Mouse (Mus musculus): ENCODE data around the gene Nsun7. TPM values are rescaled to one million over a fixed set of nuclear protein-coding genes. Genes with fewer than 3 reads are reported as not detected.
A peak's percentile ranks its signal among the peaks of the same experiment; 100 is the strongest.

Nsun7 gene
- polyA plus RNA-seq, 1 experiment from 2014 or later, result 0.14 TPM

DNA sequence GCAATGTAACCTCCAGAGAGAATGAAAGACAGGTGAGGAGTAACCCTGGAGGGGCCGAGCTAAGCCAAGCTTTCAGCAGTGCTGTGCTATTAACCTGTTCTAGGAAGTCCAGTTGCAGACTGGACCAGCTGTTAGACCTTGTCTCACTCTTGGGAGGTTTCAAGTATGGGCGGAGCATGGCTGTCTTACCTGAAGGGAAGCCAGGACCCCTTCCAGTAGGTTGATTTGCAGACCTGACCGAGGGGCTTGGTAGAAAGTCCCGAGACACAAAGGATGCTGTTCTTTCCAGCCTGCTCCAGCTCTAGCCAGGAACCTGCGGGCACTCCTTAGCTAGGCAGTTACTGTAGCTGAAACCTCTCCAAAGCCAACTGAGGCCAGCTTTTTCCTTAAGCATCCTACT, 36.4 kb downstream of the Nsun7 start:
- Histone ChIP-seq H3K36me3 (no peaks in the 10 kb centered on the region; the same call in 1 of the 2 replicates), H3K27ac (no peak overlapping the region), H3K9me3 (no peaks in the 10 kb centered on the region), H3K4me3 (no peak overlapping the region), H3K4me1 (0 out of 2 replicates have a peak, but pooled peaks cover 3% of the 10 kb centered on the region), H3K27me3 (ENCODE audit: insufficient read depth, poor library complexity, severe bottlenecking) (no peaks in the 10 kb centered on the region)
- WGBS, result 87% methylated on average over 5 of the region's 5 CpGs
- peak; percentile 63 for DNase-seq (ENCODE audit: low spot score)

DNA sequence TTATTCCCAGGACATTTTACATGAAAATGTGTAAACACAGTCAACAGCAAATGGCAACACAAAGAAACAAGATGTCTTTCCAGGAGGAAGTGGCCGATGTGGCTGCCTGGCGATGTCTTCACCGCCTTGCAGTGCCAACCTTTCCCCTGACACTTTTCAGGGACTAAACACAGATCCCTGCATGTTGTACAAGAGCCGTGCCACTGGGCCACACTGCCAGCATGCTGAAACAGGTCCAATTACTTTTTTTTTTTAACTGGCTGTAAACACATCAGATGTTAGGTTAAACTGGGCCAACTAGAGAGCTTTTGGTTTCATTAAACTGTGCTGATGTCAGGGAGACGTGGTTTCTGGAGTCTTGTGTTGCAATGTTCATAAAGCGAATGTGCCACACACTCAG, 39.2 kb downstream of the Nsun7 start:
- Histone ChIP-seq H3K9me3 (no peaks in the 10 kb centered on the region), H3K4me3 (no peak overlapping the region), H3K4me1 (0 out of 2 replicates have a peak, but pooled peaks cover 3% of the 10 kb centered on the region), H3K27me3 (ENCODE audit: insufficient read depth, poor library complexity, severe bottlenecking) (no peaks in the 10 kb centered on the region), H3K36me3 (peaks cover 8% of the 10 kb centered on the region), H3K27ac (no peak overlapping the region)
- DNase-seq (ENCODE audit: low spot score), result peak; percentile 36
- WGBS, result 90% methylated on average over 6 of the region's 6 CpGs

DNA sequence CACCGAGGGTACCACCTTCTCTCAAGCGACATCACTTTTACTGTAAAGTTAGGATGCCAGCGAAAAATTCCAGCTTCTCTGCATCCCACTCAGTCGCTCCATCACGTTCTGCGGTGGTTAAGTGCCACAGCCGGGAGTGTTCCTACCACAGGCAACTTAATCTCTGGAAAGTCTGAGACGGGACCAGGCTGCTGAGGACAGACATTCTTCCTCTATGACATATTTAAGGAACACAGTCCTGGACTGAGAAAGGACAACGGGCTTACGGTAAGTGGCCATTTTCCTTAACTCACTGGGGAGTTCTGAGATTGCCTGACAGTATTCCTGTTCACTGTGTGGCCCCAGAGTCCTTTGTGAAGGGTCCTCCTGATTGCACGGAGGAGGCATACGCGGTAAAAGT, 40.9 kb downstream of the Nsun7 start:
- 70% methylated on average over 13 of the region's 13 CpGs for WGBS
- H3K27me3 ChIP-seq (ENCODE audit: insufficient read depth, poor library complexity, severe bottlenecking), result no peaks in the 10 kb centered on the region
- peaks cover 8% of the 10 kb centered on the region for H3K36me3 ChIP-seq
- no peaks in the 10 kb centered on the region for H3K4me1 ChIP-seq
- H3K27ac ChIP-seq, result no peak overlapping the region
- peak; percentile 75 for DNase-seq (ENCODE audit: low spot score)
- no peak overlapping the region for H3K4me3 ChIP-seq
- no peaks in the 10 kb centered on the region for H3K9me3 ChIP-seq

DNA sequence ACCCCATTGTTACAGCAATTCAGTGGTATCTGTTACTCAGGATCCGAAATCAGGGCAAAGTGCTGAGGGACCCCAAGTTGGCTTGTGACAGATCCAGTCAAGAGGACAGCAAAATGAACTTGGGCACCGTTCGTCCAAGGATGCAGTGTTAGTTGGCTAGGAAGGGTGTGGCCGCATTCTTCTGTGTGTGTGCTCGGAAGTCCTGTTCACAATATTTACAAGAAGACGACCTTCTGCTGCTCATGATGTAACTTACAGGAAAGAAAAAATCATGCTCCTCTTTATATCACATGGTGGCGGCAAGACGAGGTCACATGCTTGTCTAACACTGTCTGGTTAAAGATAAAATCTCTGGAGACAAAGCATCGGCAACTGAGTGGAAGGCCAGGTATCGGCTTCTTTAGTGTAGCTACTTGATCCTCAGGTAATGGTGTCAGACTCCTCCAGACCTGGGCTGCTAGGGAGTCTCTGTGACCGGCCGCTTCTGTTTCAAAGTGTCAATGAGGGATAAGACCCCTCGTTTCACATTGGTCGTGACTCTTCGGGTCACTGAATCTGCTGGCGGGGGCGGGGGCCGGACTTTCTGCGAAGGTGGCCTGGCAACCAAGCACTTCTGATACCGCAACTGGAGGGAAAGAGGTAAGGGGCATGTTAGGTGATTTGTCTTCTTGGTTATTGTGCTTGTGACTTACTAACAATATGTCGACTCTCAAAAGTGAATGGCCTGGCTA, 42.6 kb downstream of the Nsun7 start:
- WGBS, result 87% methylated on average over 21 of the region's 21 CpGs
- Histone ChIP-seq H3K9me3 (no peaks in the 10 kb centered on the region), H3K27me3 (ENCODE audit: insufficient read depth, poor library complexity, severe bottlenecking) (no peaks in the 10 kb centered on the region), H3K36me3 (peaks cover 8% of the 10 kb centered on the region), H3K4me3 (no peak overlapping the region), H3K27ac (no peak overlapping the region), H3K4me1 (no peaks in the 10 kb centered on the region)
- peak; percentile 67 for DNase-seq (ENCODE audit: low spot score)

DNA sequence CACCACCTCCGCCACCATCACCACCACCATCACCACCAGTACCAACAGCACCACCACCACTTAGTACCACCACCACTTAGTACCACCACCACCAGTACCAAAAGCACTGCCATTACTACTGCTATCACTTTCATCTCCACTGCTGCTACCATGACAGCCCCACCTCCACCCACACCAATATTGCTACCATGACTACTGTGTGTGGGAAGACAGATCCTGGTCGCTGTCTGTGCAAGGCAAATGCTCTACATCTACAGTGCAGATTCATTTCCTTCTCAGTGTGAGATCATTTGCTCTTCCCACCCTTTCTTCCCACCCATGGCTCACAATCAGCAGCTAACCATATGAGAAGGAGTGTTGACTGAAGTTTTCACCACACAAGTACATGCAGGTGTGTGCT, 43.2 kb downstream of the Nsun7 start:
- no peaks in the 10 kb centered on the region for H3K9me3 ChIP-seq
- no peak overlapping the region for H3K4me3 ChIP-seq
- 0 out of 2 replicates have a peak, but pooled peaks cover 3% of the 10 kb centered on the region for H3K4me1 ChIP-seq
- H3K36me3 ChIP-seq, result peaks cover 14% of the 10 kb centered on the region
- H3K27me3 ChIP-seq (ENCODE audit: insufficient read depth, poor library complexity, severe bottlenecking), result no peaks in the 10 kb centered on the region
- 94% methylated on average over 2 of the region's 2 CpGs for WGBS
- H3K27ac ChIP-seq, result no peak overlapping the region
- DNase-seq (ENCODE audit: low spot score), result peak; percentile 63

DNA sequence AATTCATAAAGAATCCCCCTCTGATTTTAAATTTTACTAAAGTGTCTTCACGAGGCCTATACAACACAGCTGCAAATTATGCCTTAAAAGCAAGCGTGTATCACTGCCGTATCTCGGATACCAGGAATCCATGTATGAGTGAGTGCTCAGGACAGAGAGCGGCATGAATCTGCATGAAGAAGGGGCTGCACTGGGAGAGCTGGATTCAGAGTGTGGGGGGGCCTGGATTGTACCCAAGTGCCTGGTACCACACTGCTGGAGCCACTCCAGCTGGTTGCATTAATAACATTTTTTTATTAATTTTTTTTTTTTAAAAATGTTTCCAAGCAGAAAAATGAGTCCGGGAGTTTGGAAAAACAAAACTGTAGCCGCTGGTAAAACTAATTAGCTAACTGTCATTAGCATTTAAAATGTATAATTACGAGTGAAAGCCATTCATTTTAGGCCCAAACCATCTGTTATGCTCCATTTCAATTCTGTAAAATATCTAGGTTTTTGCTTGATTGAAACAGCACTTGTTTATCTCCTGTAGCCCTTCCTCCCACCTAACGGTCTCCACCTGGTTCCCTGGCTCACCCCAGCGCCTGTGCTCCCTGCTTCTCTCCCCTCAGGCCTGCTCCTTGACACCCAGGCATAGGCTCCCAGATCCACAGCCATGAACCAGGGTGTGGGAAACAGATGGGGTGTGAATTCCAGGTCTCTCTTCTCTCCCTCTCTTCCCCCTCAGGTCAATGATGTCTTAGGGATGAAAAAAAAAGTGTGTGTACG, 44.8 kb downstream of the Nsun7 start:
- H3K36me3 ChIP-seq, result peaks cover 25% of the 10 kb centered on the region
- DNase-seq (ENCODE audit: low spot score), result no peak
- H3K4me3 ChIP-seq, result no peak overlapping the region
- no peak overlapping the region for H3K27ac ChIP-seq
- H3K9me3 ChIP-seq, result no peaks in the 10 kb centered on the region
- 0 out of 2 replicates have a peak, but pooled peaks cover 5% of the 10 kb centered on the region for H3K4me1 ChIP-seq
- WGBS, result 86% methylated on average over 11 of the region's 11 CpGs
- no peaks in the 10 kb centered on the region for H3K27me3 ChIP-seq (ENCODE audit: insufficient read depth, poor library complexity, severe bottlenecking)

DNA sequence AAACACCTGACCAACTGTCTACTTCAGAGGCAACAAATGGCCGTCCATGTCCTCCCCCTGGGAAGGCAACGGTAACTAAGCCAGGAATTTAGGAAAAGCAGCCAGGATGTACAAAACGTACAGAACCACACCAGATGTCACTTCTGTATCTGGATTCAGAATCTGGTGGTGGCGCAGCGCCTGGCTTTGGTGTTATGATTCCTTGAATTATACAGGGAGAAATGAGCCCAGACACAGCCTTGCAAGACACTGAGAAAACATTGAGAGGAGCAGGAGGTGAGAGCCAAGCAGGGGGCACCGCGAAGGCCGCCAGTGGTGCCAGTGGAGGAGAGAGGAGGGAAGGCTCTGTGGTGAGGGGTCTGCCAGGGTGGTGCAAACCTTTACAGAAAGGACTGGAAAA, 45.8 kb downstream of the Nsun7 start:
- Histone ChIP-seq H3K27me3 (ENCODE audit: insufficient read depth, poor library complexity, severe bottlenecking) (no peaks in the 10 kb centered on the region), H3K4me1 (0 out of 2 replicates have a peak, but pooled peaks cover 5% of the 10 kb centered on the region), H3K36me3 (peaks cover 25% of the 10 kb centered on the region), H3K9me3 (no peaks in the 10 kb centered on the region), H3K4me3 (no peak overlapping the region), H3K27ac (no peak overlapping the region)
- peak; percentile 58 for DNase-seq (ENCODE audit: low spot score)
- 84% methylated on average over 8 of the region's 8 CpGs for WGBS

DNA sequence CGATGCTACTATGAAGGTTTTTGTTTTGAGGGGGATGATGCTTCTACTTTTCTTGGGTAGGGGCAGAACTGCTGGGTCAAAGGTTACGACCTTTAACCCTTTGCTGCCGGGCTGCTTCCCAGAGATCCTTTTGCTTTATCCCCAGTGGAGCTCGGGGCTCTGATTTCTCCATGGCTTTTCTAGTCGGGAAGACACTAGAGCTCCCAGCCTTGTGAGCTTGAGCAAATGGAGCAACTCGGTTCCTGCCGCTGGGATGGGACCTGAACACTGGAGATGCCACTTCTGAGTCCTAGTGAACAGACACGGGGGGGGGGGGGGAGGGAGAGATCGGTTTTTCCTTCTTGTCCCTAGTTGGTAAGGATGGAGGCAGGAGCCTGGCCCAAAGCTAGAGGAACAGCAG, 50.6 kb downstream of the Nsun7 start:
- WGBS, result 81% methylated on average over 9 of the region's 9 CpGs
- H3K9me3 ChIP-seq, result no peaks in the 10 kb centered on the region
- peak; percentile 63 for DNase-seq (ENCODE audit: low spot score)
- H3K27me3 ChIP-seq (ENCODE audit: insufficient read depth, poor library complexity, severe bottlenecking), result no peaks in the 10 kb centered on the region
- peaks cover 23% of the 10 kb centered on the region for H3K36me3 ChIP-seq
- H3K27ac ChIP-seq, result no peak overlapping the region
- 0 out of 2 replicates have a peak, but pooled peaks cover 9% of the 10 kb centered on the region for H3K4me1 ChIP-seq
- H3K4me3 ChIP-seq, result no peak overlapping the region

DNA sequence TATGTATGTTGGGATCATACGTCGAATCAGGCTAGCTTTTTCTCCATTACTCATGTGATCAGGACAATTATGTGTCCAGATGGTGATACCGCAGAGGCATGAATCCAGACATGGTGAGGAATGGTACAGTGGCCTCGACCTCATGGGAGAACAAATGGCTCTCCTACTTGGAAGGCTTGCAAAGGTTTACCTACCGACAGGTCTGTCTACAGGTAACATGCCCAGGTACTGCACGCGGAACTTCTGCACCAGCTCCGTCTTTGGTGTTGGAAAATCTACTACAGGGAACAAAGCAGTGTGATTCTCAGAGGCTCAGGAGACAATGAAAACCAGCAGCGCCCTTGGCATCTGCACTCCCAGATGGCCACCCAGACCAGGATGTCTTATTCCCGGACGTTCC, 51.1 kb downstream of the Nsun7 start:
- Histone ChIP-seq H3K4me3 (no peak overlapping the region), H3K9me3 (no peaks in the 10 kb centered on the region), H3K27me3 (ENCODE audit: insufficient read depth, poor library complexity, severe bottlenecking) (no peaks in the 10 kb centered on the region), H3K4me1 (0 out of 2 replicates have a peak, but pooled peaks cover 9% of the 10 kb centered on the region), H3K27ac (no peak overlapping the region), H3K36me3 (peaks cover 23% of the 10 kb centered on the region)
- 91% methylated on average over 11 of the region's 11 CpGs for WGBS
- peak; percentile 51 for DNase-seq (ENCODE audit: low spot score)

DNA sequence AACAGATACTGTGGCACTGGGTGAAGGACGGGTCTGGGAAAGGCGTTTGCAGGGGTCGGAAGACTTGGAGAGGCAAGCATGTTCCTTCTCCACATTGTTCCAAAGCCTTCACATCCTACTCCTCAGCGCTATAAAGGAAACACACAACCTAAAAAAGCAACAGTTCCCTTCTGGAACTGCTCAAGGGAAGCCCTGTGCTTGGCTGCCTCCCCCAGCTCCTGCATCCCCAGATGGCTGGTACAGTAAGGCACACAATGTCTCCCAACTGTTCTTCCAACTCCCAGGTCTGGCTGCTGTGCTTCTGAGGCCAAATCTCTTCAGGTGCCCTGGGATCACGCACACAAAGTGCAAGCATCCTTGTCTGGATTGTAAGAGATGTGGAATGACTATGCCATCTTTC, 56.1 kb downstream of the Nsun7 start:
- no peaks in the 10 kb centered on the region for H3K9me3 ChIP-seq
- no peak for DNase-seq (ENCODE audit: low spot score)
- no peak overlapping the region for H3K27ac ChIP-seq
- 86% methylated on average over 5 of the region's 5 CpGs for WGBS
- H3K4me1 ChIP-seq, result peaks cover 26% of the 10 kb centered on the region
- H3K27me3 ChIP-seq (ENCODE audit: insufficient read depth, poor library complexity, severe bottlenecking), result no peaks in the 10 kb centered on the region
- peaks cover 5% of the 10 kb centered on the region; the same call in 1 of the 2 replicates for H3K36me3 ChIP-seq
- no peak overlapping the region for H3K4me3 ChIP-seq

DNA sequence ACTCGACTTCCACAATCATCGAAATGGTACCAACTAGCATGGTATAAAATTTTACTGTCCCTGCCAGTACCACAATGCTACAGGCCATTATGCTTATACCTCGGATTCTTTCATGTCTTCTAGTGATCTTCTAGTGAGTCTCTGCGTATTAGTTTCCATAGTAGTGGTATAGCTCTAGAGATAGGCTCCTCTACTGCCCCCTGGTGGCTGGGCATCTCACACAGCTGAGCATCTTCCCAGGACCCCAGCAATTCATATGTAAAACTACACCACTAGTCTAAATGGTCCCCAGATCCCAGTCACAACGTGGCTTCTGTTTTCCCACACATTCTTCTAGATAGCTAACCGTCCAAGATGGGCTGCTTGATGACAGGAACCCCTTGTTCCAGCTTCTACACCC, 59.6 kb downstream of the Nsun7 start:
- no peak overlapping the region for H3K4me3 ChIP-seq
- no peaks in the 10 kb centered on the region for H3K9me3 ChIP-seq
- H3K36me3 ChIP-seq, result no peaks in the 10 kb centered on the region
- H3K4me1 ChIP-seq, result peaks cover 47% of the 10 kb centered on the region
- peak overlapping the region; percentile 33; the same call in 1 of the 2 replicates for H3K27ac ChIP-seq
- WGBS, result 68% methylated on average over 6 of the region's 6 CpGs
- no peak for DNase-seq (ENCODE audit: low spot score)
- H3K27me3 ChIP-seq (ENCODE audit: insufficient read depth, poor library complexity, severe bottlenecking), result no peaks in the 10 kb centered on the region

DNA sequence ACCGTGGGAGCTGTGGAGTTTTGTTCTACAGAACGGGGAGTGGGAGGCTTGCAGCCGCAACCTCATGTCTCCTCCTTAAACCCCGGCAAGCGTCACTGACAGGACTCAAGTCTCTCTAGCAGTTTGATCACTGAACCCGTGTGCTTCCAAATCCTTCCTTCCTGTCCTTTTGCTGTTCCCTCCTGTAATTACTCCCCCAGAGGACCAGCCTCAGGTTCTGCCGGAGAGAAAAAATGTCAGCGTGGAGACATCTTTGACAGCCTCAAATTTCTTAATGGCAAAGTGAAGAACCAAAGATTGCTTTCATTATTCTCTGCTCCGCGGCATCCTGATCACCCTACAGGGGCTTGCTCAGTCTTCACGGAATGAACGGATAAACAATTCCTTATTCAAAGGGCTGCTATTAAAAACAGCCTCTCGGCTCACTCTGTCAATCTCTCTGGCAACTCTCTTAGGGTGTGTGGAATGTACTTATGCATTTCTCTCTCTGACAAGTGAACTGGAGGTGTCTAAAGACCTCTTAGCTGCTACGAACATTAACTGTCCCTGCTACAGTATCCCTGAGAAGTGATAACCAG, 60.2 kb downstream of the Nsun7 start:
- no peaks in the 10 kb centered on the region for H3K36me3 ChIP-seq
- no peaks in the 10 kb centered on the region for H3K9me3 ChIP-seq
- H3K4me3 ChIP-seq, result no peak overlapping the region
- DNase-seq (ENCODE audit: low spot score), result no peak
- H3K27ac ChIP-seq, result peak overlapping the region; percentile 33; the same call in 1 of the 2 replicates
- WGBS, result 50% methylated on average over 14 of the region's 14 CpGs
- peaks cover 52% of the 10 kb centered on the region for H3K4me1 ChIP-seq
- no peaks in the 10 kb centered on the region for H3K27me3 ChIP-seq (ENCODE audit: insufficient read depth, poor library complexity, severe bottlenecking)

DNA sequence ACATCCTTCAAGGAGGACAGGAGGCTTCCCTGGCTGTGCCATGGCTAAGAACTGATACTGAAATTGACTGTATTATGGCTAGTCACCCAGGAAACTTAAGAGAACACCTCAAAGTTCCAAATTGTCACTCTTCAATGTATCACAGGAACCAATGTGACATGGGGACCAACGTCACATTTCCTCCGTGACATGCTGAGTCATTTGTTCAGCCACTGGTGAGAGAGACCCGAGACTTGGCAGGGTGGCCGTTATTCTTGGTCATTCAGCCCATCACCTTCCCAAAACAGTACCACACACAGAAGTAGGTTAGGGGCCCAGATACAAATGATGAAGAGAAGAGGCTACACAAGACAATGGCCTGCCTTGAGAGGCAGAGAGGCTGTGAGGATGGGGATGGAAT, 63.4 kb downstream of the Nsun7 start:
- 0 out of 2 replicates have a peak overlapping the region, but pooled peaks have one; percentile 29 for H3K4me3 ChIP-seq
- no peaks in the 10 kb centered on the region for H3K9me3 ChIP-seq
- H3K4me1 ChIP-seq, result peaks cover 52% of the 10 kb centered on the region
- H3K36me3 ChIP-seq, result no peaks in the 10 kb centered on the region
- H3K27ac ChIP-seq, result peak overlapping the region; percentile 78
- WGBS, result 84% methylated on average over 4 of the region's 4 CpGs
- DNase-seq (ENCODE audit: low spot score), result no peak
- no peaks in the 10 kb centered on the region for H3K27me3 ChIP-seq (ENCODE audit: insufficient read depth, poor library complexity, severe bottlenecking)
